ENCODE assay signal across 29 mouse cellular contexts in genomic region chr3:138304489-138304871, GRCm38 (mm10). TPM values are rescaled to one million over a fixed set of nuclear protein-coding genes. Genes with fewer than 3 reads are reported as not detected.
DNase-seq lines count a peak whose midpoint lies in the region; ATAC-seq and TF ChIP-seq lines count a peak whose summit lies in the region.
"Had no signal": no experiment of that assay in that cellular context is flagged by ENCODE, and none has a peak within 500 bp of the region (broad histone marks: within the 10 kb centered on the region; RNA-seq: fewer than 3 reads in every experiment).

No protein-coding gene starts in this region.

- H3K27ac ChIP-seq in gastrocnemius, adult 2 months: peak overlapping the region; percentile 80
- H3K27ac ChIP-seq in intestine, embryonic 15.5 days: peak overlapping the region; percentile 42
- H3K27ac ChIP-seq in intestine, postnatal 0 days (ENCODE audit: low read depth, low read length): no peak overlapping the region
- H3K27ac ChIP-seq in lung, postnatal 0 days (ENCODE audit: low read length): no peak overlapping the region
- H3K27ac ChIP-seq: embryonic facial prominence, embryonic 13.5 days; midbrain, embryonic 12.5 days had no signal

- ATAC-seq in intestine, embryonic 15.5 days: no peak
- no peak for ATAC-seq in intestine, postnatal 0 days
- ATAC-seq in lung, postnatal 0 days: peak; percentile 29; the same call in 1 of the 2 replicates

- no peaks in the 10 kb centered on the region for H3K27me3 ChIP-seq in intestine, embryonic 15.5 days (replicated peaks)
- no peaks in the 10 kb centered on the region for H3K27me3 ChIP-seq in intestine, postnatal 0 days (replicated peaks; ENCODE audit: control insufficient read depth, insufficient read depth, low read length)
- no peaks in the 10 kb centered on the region for H3K27me3 ChIP-seq in lung, postnatal 0 days (replicated peaks; ENCODE audit: insufficient read depth, low read length)
- H3K27me3 ChIP-seq: embryonic facial prominence, embryonic 13.5 days; midbrain, embryonic 12.5 days had no signal

- TF ChIP-seq CTCF in gastrocnemius, adult 2 months (IDR thresholded peaks at IDR 0.05): no peak
- TF ChIP-seq CTCF in intestine, postnatal 0 days (IDR thresholded peaks at IDR 0.05; ENCODE audit: low read depth): no peak
- no peak for TF ChIP-seq CTCF in lung, postnatal 0 days (IDR thresholded peaks at IDR 0.05)

- no peak for DNase-seq in gastrocnemius, adult 2 months
- DNase-seq in gastrocnemius, postnatal 25 days: no peak
- DNase-seq in lung, postnatal 0 days (ENCODE audit: low spot score): no peak
- no peak for DNase-seq in lung, postnatal 14 days
- DNase-seq in yolk sac, embryonic 10.5 days (ENCODE audit: low spot score): peak; percentile 15
- no peak for DNase-seq in urinary bladder, postnatal 36 days (ENCODE audit: low spot score in 2 of 2)
- DNase-seq: cerebellum, adult 2 months; cerebellum, postnatal 36 days; gastrocnemius, postnatal 10 days; kidney, adult 9 months; liver; retina, postnatal 1 day; right cerebral cortex, postnatal 4 days; thymus, postnatal 25 days had no signal

- H3K9ac ChIP-seq in intestine, embryonic 15.5 days: no peak overlapping the region
- H3K9ac ChIP-seq in intestine, postnatal 0 days (ENCODE audit: low read depth, low read length): no peak overlapping the region
- H3K9ac ChIP-seq in lung, postnatal 0 days (replicated peaks; ENCODE audit: low read depth): no peak overlapping the region
- H3K9ac ChIP-seq: embryonic facial prominence, embryonic 13.5 days; midbrain, embryonic 12.5 days had no signal

- WGBS in intestine, embryonic 15.5 days: 33% methylated on average over 4 of the region's 4 CpGs
- WGBS in intestine, postnatal 0 days: 27% methylated on average over 4 of the region's 4 CpGs
- 32% methylated on average over 4 of the region's 4 CpGs for WGBS in lung, postnatal 0 days

- no peaks in the 10 kb centered on the region for H3K9me3 ChIP-seq in intestine, embryonic 15.5 days
- H3K9me3 ChIP-seq in intestine, postnatal 0 days (ENCODE audit: control insufficient read depth): no peaks in the 10 kb centered on the region
- no peaks in the 10 kb centered on the region for H3K9me3 ChIP-seq in lung, postnatal 0 days (ENCODE audit: low read length)
- H3K9me3 ChIP-seq: embryonic facial prominence, embryonic 13.5 days; midbrain, embryonic 12.5 days had no signal

- no peak overlapping the region for H3K4me3 ChIP-seq in gastrocnemius, adult 2 months
- H3K4me3 ChIP-seq in intestine, embryonic 15.5 days (replicated peaks): no peak overlapping the region
- H3K4me3 ChIP-seq in intestine, postnatal 0 days (ENCODE audit: low read depth, low read length): no peak overlapping the region
- H3K4me3 ChIP-seq in lung, postnatal 0 days (ENCODE audit: low read depth, low read length): no peak overlapping the region
- H3K4me3 ChIP-seq: embryonic facial prominence, embryonic 13.5 days; midbrain, embryonic 12.5 days had no signal

- no peak overlapping the region for H3K4me2 ChIP-seq in intestine, embryonic 15.5 days (replicated peaks)
- H3K4me2 ChIP-seq in intestine, postnatal 0 days (replicated peaks; ENCODE audit: low read depth): no peak overlapping the region
- H3K4me2 ChIP-seq in lung, postnatal 0 days (replicated peaks; ENCODE audit: low read depth, low read length): no peak overlapping the region
- H3K4me2 ChIP-seq: embryonic facial prominence, embryonic 13.5 days; midbrain, embryonic 12.5 days had no signal

- no peaks in the 10 kb centered on the region for H3K36me3 ChIP-seq in intestine, embryonic 15.5 days
- H3K36me3 ChIP-seq in intestine, postnatal 0 days (ENCODE audit: control insufficient read depth, insufficient read depth): no peaks in the 10 kb centered on the region
- no peaks in the 10 kb centered on the region for H3K36me3 ChIP-seq in lung, postnatal 0 days (ENCODE audit: insufficient read depth, low read length)
- H3K36me3 ChIP-seq: embryonic facial prominence, embryonic 13.5 days; midbrain, embryonic 12.5 days had no signal

- no peak for TF ChIP-seq EP300 in lung, postnatal 0 days (IDR thresholded peaks at IDR 0.05)

- H3K4me1 ChIP-seq in intestine, embryonic 15.5 days (replicated peaks): peaks cover 26% of the 10 kb centered on the region
- H3K4me1 ChIP-seq in intestine, postnatal 0 days (replicated peaks; ENCODE audit: control insufficient read depth, insufficient read depth, low read length): peaks cover 4% of the 10 kb centered on the region
- H3K4me1 ChIP-seq in lung, postnatal 0 days (ENCODE audit: insufficient read depth, low read depth, low read length): peaks cover 7% of the 10 kb centered on the region
- H3K4me1 ChIP-seq: midbrain, embryonic 12.5 days had no signal

- intact Hi-C loops in gastrocnemius, adult 2 months (cut with DNase I): loop anchor here (5.0 kb wide), 1 partner anchor 82 kb away; no protein-coding TSS in a partner anchor

RNA-seq across cellular contexts. Expression of gene Adh6a, which starts 8.6 kb away (rescaled TPM):
- total RNA-seq in gastrocnemius, adult 2 months (2021): not detected
- total RNA-seq in gastrocnemius, postnatal 25 days (2021): not detected
- polyA plus RNA-seq in intestine, embryonic 15.5 days (2015; fragmentation: Nextera tagmentation; extraction: Ambion mirVana): 1.7 and 2.3 TPM in 2 replicates
- polyA plus RNA-seq in intestine, postnatal 0 days (2015; fragmentation: Nextera tagmentation; extraction: Ambion mirVana): 6.1 and 9.2 TPM in 2 replicates
- polyA plus RNA-seq in lung, postnatal 0 days (2015; fragmentation: Nextera tagmentation; extraction: Ambion mirVana): 0.20 TPM in 1 of 2 replicates, not detected in the other
- total RNA-seq: adrenal gland, adult 18-20 months; adrenal gland, postnatal 4 days; gastrocnemius, postnatal 10 days; layer of hippocampus, postnatal 25 days; left cerebral cortex, postnatal 10 days; megakaryocyte progenitor cell, adult 5-6 weeks; monocyte, adult 5-6 weeks had no signal
- polyA plus RNA-seq: C2C12; cerebellum, adult 2 months; embryonic facial prominence, embryonic 13.5 days; frontal cortex, adult 2 months; hindbrain, embryonic 11.5 days; liver, embryonic 16.5 days; midbrain, embryonic 12.5 days; neural tube, embryonic 11.5 days had no signal

RNA-seq across cellular contexts. Expression of gene Adh6b, which starts 37.1 kb away (rescaled TPM):
- not detected for total RNA-seq in gastrocnemius, adult 2 months (2021)
- not detected for total RNA-seq in gastrocnemius, postnatal 25 days (2021)
- 0.16 and 0.19 TPM in 2 replicates for polyA plus RNA-seq in intestine, embryonic 15.5 days (2015; fragmentation: Nextera tagmentation; extraction: Ambion mirVana)
- polyA plus RNA-seq in intestine, postnatal 0 days (2015; fragmentation: Nextera tagmentation; extraction: Ambion mirVana): not detected in 2 replicates
- polyA plus RNA-seq in lung, postnatal 0 days (2015; fragmentation: Nextera tagmentation; extraction: Ambion mirVana): 0.07 TPM in 1 of 2 replicates, not detected in the other
- total RNA-seq: layer of hippocampus, postnatal 25 days; left cerebral cortex, postnatal 10 days; megakaryocyte progenitor cell, adult 5-6 weeks; monocyte, adult 5-6 weeks had no signal
- polyA plus RNA-seq: C2C12; cerebellum, adult 2 months; frontal cortex, adult 2 months had no signal

RNA-seq across cellular contexts. Expression of gene Adh1, which starts 43.7 kb away (rescaled TPM):
- total RNA-seq in gastrocnemius, adult 2 months (2021): 10 to 100 TPM; 19.3 to 27.8 TPM
- total RNA-seq in gastrocnemius, postnatal 25 days (2021): 10 to 100 TPM; 25.2 to 50.3 TPM
- polyA plus RNA-seq in intestine, embryonic 15.5 days (2015; fragmentation: Nextera tagmentation; extraction: Ambion mirVana): 396 and 436 TPM in 2 replicates
- polyA plus RNA-seq in intestine, postnatal 0 days (2015; fragmentation: Nextera tagmentation; extraction: Ambion mirVana): 101 and 113 TPM in 2 replicates
- polyA plus RNA-seq in lung, postnatal 0 days (2015; fragmentation: Nextera tagmentation; extraction: Ambion mirVana): 801 and 895 TPM in 2 replicates
- total RNA-seq: megakaryocyte progenitor cell, adult 5-6 weeks; monocyte, adult 5-6 weeks had no signal

Comparison
In these comparisons a context has a peak if more than half of its experiments do, and no peak if none do; other contexts are left out.
1. H3K27ac ChIP-seq: peak in gastrocnemius, adult 2 months (single experiment) and intestine, embryonic 15.5 days (single experiment); none in intestine, postnatal 0 days (single experiment) and lung, postnatal 0 days (single experiment).